Comparison of ENCODE assay signal across 8 mouse cellular contexts in the genomic region with DNA sequence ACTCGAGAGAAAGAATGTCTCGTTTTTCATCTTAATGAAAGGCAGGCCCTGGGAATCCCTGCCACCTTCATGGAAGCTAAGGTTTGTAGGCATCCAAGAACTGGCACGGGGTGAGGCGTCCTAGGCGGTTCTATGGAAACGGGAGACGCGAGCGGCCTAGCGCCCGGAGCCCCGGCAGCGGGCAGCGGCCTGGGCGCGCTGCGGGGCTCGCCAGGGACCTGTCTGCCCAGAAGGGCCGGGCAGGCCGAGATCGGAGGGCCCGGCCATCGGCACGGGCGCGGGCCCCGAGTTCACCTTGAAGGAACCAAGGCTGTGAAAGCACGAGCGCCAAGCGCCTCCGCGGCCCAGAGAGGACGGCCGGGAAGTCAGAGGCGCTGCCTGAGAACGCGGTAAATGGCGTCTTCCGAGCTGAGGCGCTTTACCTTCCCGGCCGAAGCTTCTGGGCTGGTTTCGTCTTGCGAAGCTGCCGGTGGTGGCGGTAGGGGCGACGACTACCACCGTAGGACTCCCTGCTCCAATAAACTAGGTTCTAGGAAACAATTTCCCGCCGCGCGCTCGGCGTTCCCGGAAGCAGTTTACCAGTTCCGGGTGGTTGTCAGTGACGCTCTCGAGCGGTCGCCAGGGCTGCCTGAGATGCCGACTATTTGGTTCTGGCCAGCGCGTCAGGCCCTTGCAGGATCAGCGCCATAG. TPM values are rescaled to one million over a fixed set of nuclear protein-coding genes. Genes with fewer than 3 reads are reported as not detected.
DNase-seq lines count a peak whose midpoint lies in the region; ATAC-seq and TF ChIP-seq lines count a peak whose summit lies in the region.

A gene (minus strand): TSS at position 543 of the 690 bp plus-strand sequence.
A gene (plus strand): TSS at position 610 of the 690 bp plus-strand sequence.

- peak within 1 kb of the TSS; percentile 91 for H3K27ac ChIP-seq in CH12.LX (ENCODE audit: insufficient read depth, low read depth)
- H3K27ac ChIP-seq in forebrain, embryonic 12.5 days, result peak within 1 kb of the TSS; percentile 95
- H3K27ac ChIP-seq in heart, postnatal 0 days (ENCODE audit: low read depth), result peak within 1 kb of the TSS; percentile 92
- H3K27ac ChIP-seq in liver, embryonic 16.5 days (ENCODE audit: low read length), result peak within 1 kb of the TSS; percentile 80
- H3K27ac ChIP-seq in neural tube, embryonic 13.5 days (replicated peaks), result peak within 1 kb of the TSS; percentile 91
- H3K27ac ChIP-seq in testis, adult 2 months (ENCODE audit: control insufficient read depth, insufficient read depth, low read depth, low read length), result peak within 1 kb of the TSS; percentile 89

- peak; percentile 98 for ATAC-seq in forebrain, embryonic 12.5 days (ENCODE audit: low FRiP score)
- peak; percentile 98 for ATAC-seq in heart, postnatal 0 days (ENCODE audit: insufficient read depth, low read depth)
- ATAC-seq in liver, embryonic 16.5 days (ENCODE audit: low read depth), result peak; percentile 94
- ATAC-seq in neural tube, embryonic 13.5 days (ENCODE audit: low read depth), result peak; percentile 99

- peak; percentile 89 for DNase-seq in CH12.LX (ENCODE audit: extremely low read depth)
- peak; percentile 78 for DNase-seq in c-Kit-positive CD71-positive TER-119-negative erythroid progenitor cells, embryonic 14.5 days (ENCODE audit: low read depth)
- DNase-seq in heart, postnatal 0 days (ENCODE audit: low spot score), result peak; percentile 85
- DNase-seq in kidney, postnatal 4 days, result peak; percentile 91 to 94

- H3K4me1 ChIP-seq in CH12.LX (ENCODE audit: control insufficient read depth in 1 of 2, insufficient read depth in 2 of 2), result peaks cover 0 to 35% of the 10 kb centered on the region in 2 experiments; a peak in 2 of 4 replicates
- H3K4me1 ChIP-seq in forebrain, embryonic 12.5 days, result peaks cover 5% of the 10 kb centered on the region; the same call in 1 of the 2 replicates
- H3K4me1 ChIP-seq in heart, postnatal 0 days (ENCODE audit: control insufficient read depth, insufficient read depth), result no peaks in the 10 kb centered on the region
- no peaks in the 10 kb centered on the region; the same call in 1 of the 2 replicates for H3K4me1 ChIP-seq in liver, embryonic 16.5 days (ENCODE audit: control insufficient read depth, low read depth, low read length)
- peaks cover 19% of the 10 kb centered on the region for H3K4me1 ChIP-seq in neural tube, embryonic 13.5 days (replicated peaks)
- no peaks in the 10 kb centered on the region for H3K4me1 ChIP-seq in testis, adult 2 months (ENCODE audit: control insufficient read depth, insufficient read depth, low read length)

- peak within 1 kb of the TSS; percentile 82 to 88 (median 87) for H3K4me3 ChIP-seq in CH12.LX (replicated peaks in 1 of 3; ENCODE audit: low read depth in 2 of 3, low read length in 2 of 3, poor library complexity in 1 of 3)
- peak within 1 kb of the TSS; percentile 86 for H3K4me3 ChIP-seq in forebrain, embryonic 12.5 days (replicated peaks)
- peak within 1 kb of the TSS; percentile 100 for H3K4me3 ChIP-seq in heart, postnatal 0 days (ENCODE audit: low read depth, low read length)
- H3K4me3 ChIP-seq in liver, embryonic 16.5 days (ENCODE audit: low read depth, low read length), result peak within 1 kb of the TSS; percentile 95
- peak within 1 kb of the TSS; percentile 100 for H3K4me3 ChIP-seq in neural tube, embryonic 13.5 days
- peak within 1 kb of the TSS; percentile 99 for H3K4me3 ChIP-seq in testis, adult 2 months (ENCODE audit: control insufficient read depth, low read depth, low read length)

- in situ Hi-C loops in CH12.LX (cut with MboI; ENCODE audit: low pct_ligation_motif_present, low pct_unique_long_range_greater_than_20kb, low sequenced_read_pairs), result loop anchor here (10.0 kb wide), 1 partner anchor 80 kb away; no protein-coding TSS in a partner anchor

- H3K9ac ChIP-seq in CH12.LX (ENCODE audit: insufficient read depth, low read depth), result peak within 1 kb of the TSS; percentile 87
- peak within 1 kb of the TSS; percentile 87 for H3K9ac ChIP-seq in forebrain, embryonic 12.5 days
- peak within 1 kb of the TSS; percentile 84 for H3K9ac ChIP-seq in heart, postnatal 0 days (replicated peaks; ENCODE audit: low read depth, low read length)
- H3K9ac ChIP-seq in liver, embryonic 16.5 days (ENCODE audit: low read depth, low read length), result peak within 1 kb of the TSS; percentile 91
- H3K9ac ChIP-seq in neural tube, embryonic 13.5 days, result peak within 1 kb of the TSS; percentile 91

- H3K36me3 ChIP-seq in CH12.LX (replicated peaks in 1 of 2; ENCODE audit: control insufficient read depth in 1 of 2, insufficient read depth in 1 of 2, low read length in 1 of 2), result peaks cover 3 to 4% of the 10 kb centered on the region in 2 experiments
- no peaks in the 10 kb centered on the region for H3K36me3 ChIP-seq in forebrain, embryonic 12.5 days (replicated peaks)
- no peaks in the 10 kb centered on the region for H3K36me3 ChIP-seq in heart, postnatal 0 days (replicated peaks; ENCODE audit: control insufficient read depth, insufficient read depth, low read length)
- H3K36me3 ChIP-seq in liver, embryonic 16.5 days (ENCODE audit: control insufficient read depth, insufficient read depth), result no peaks in the 10 kb centered on the region
- no peaks in the 10 kb centered on the region for H3K36me3 ChIP-seq in neural tube, embryonic 13.5 days
- H3K36me3 ChIP-seq in testis, adult 2 months (ENCODE audit: control insufficient read depth, insufficient read depth, low read length), result no peaks in the 10 kb centered on the region

- no peak for TF ChIP-seq CTCF in CH12.LX (conservative IDR thresholded peaks at IDR 0.05 in 1 of 2, IDR thresholded peaks at IDR 0.05 in 1 of 2; ENCODE audit: low read depth in 2 of 2, low read length in 2 of 2)
- TF ChIP-seq CTCF in heart, postnatal 0 days (IDR thresholded peaks at IDR 0.05; ENCODE audit: low read depth), result no peak
- no peak for TF ChIP-seq CTCF in testis, adult 2 months (IDR thresholded peaks at IDR 0.05; ENCODE audit: control insufficient read depth, insufficient read depth, insufficient replicate concordance, low read depth, low read length)

- peaks cover 36% of the 10 kb centered on the region for H3K79me2 ChIP-seq in CH12.LX (replicated peaks; ENCODE audit: control insufficient read depth, extremely low read depth, insufficient read depth, poor library complexity, severe bottlenecking)

- no peak for TF ChIP-seq EP300 in CH12.LX (IDR thresholded peaks at IDR 0.05; ENCODE audit: low read length)
- no peak for TF ChIP-seq EP300 in heart, postnatal 0 days (IDR thresholded peaks at IDR 0.05; ENCODE audit: low read depth)

- WGBS in forebrain, embryonic 12.5 days, result under 1% methylated on average over 65 of the region's 65 CpGs
- WGBS in heart, postnatal 0 days, result under 1% methylated on average over 64 of the region's 65 CpGs
- WGBS in liver, embryonic 16.5 days (ENCODE audit: insufficient replicate concordance), result under 1% methylated on average over 65 of the region's 65 CpGs
- under 1% methylated on average over 65 of the region's 65 CpGs for WGBS in neural tube, embryonic 13.5 days

- dilution Hi-C loops in CH12.LX (cut with MboI; ENCODE audit: extremely low pct_ligation_motif_present, extremely low pct_unique_long_range_greater_than_20kb, low sequenced_read_pairs), result no loop called here

- TF ChIP-seq POLR2A in CH12.LX (IDR thresholded peaks at IDR 0.05; ENCODE audit: low read depth, low read length), result peak; percentile 80
- TF ChIP-seq POLR2A in testis, adult 2 months (IDR thresholded peaks at IDR 0.05; ENCODE audit: control insufficient read depth, low read depth, low read length), result peak; percentile 91

- H3K4me2 ChIP-seq in CH12.LX (ENCODE audit: insufficient read depth, low read depth, poor library complexity, severe bottlenecking), result peak within 1 kb of the TSS; percentile 82
- peak within 1 kb of the TSS; percentile 61 for H3K4me2 ChIP-seq in forebrain, embryonic 12.5 days
- peak within 1 kb of the TSS; percentile 74 for H3K4me2 ChIP-seq in heart, postnatal 0 days (ENCODE audit: low read depth, low read length)
- peak within 1 kb of the TSS; percentile 71 for H3K4me2 ChIP-seq in liver, embryonic 16.5 days (ENCODE audit: low read depth, low read length)
- peak within 1 kb of the TSS; percentile 66 for H3K4me2 ChIP-seq in neural tube, embryonic 13.5 days

- H3K27me3 ChIP-seq in CH12.LX (replicated peaks), result no peaks in the 10 kb centered on the region
- H3K27me3 ChIP-seq in forebrain, embryonic 12.5 days, result no peaks in the 10 kb centered on the region
- H3K27me3 ChIP-seq in heart, postnatal 0 days (ENCODE audit: control insufficient read depth, insufficient read depth, low read length), result no peaks in the 10 kb centered on the region
- no peaks in the 10 kb centered on the region for H3K27me3 ChIP-seq in liver, embryonic 16.5 days (ENCODE audit: control insufficient read depth, insufficient read depth, low read depth, low read length)
- no peaks in the 10 kb centered on the region for H3K27me3 ChIP-seq in neural tube, embryonic 13.5 days
- H3K27me3 ChIP-seq in testis, adult 2 months (ENCODE audit: control insufficient read depth, insufficient read depth, low read length), result no peaks in the 10 kb centered on the region

- H3K9me3 ChIP-seq in CH12.LX (replicated peaks; ENCODE audit: low read length), result no peaks in the 10 kb centered on the region
- no peaks in the 10 kb centered on the region for H3K9me3 ChIP-seq in forebrain, embryonic 12.5 days
- H3K9me3 ChIP-seq in heart, postnatal 0 days (replicated peaks; ENCODE audit: control insufficient read depth, low read length), result no peaks in the 10 kb centered on the region
- no peaks in the 10 kb centered on the region for H3K9me3 ChIP-seq in liver, embryonic 16.5 days (replicated peaks; ENCODE audit: control insufficient read depth, low read length)
- H3K9me3 ChIP-seq in neural tube, embryonic 13.5 days, result no peaks in the 10 kb centered on the region

- TF ChIP-seq RAD21 in CH12.LX (IDR thresholded peaks at IDR 0.05; ENCODE audit: low read depth, low read length), result no peak

RNA-seq across cellular contexts. Expression of the first gene that starts in this region (rescaled TPM):
- total RNA-seq in CH12.LX (2012; rRNA removed) (25.4 and 29.6 TPM in 2 replicates), CH12.LX (2014; rRNA removed) (52.2 and 64.7 TPM in 2 replicates)
- 24.1 and 25.8 TPM in 2 replicates for polyA plus RNA-seq in CH12.LX (2012; ENCODE audit: insufficient read length, low read depth)
- polyA plus RNA-seq in forebrain, embryonic 12.5 days (2016; fragmentation: Nextera tagmentation; extraction: Ambion mirVana), result 54.9 and 63.8 TPM in 2 replicates
- 3.6 and 5.3 TPM in 2 replicates for total RNA-seq in heart, postnatal 0 days (2014; rRNA removed; ENCODE audit: low replicate concordance)
- 25.3 and 26.6 TPM in 2 replicates for polyA plus RNA-seq in heart, postnatal 0 days (2015; fragmentation: Nextera tagmentation; extraction: Ambion mirVana)
- 10.5 and 12.4 TPM in 2 replicates for polyA plus RNA-seq in liver, embryonic 16.5 days (2015; fragmentation: Nextera tagmentation; extraction: Ambion mirVana)
- 25.0 and 27.5 TPM in 2 replicates for polyA plus RNA-seq in neural tube, embryonic 13.5 days (2015; fragmentation: Nextera tagmentation; extraction: Ambion mirVana)
- polyA plus RNA-seq in testis, adult 2 months (2012; rRNA removed), result 12.4 and 12.7 TPM in 2 replicates

RNA-seq across cellular contexts. Expression of the second gene that starts in this region (rescaled TPM):
- 5.6 and 7.6 TPM in 2 replicates for total RNA-seq in CH12.LX (2012; rRNA removed)
- total RNA-seq in CH12.LX (2014; rRNA removed), result 14.7 and 24.2 TPM in 2 replicates
- polyA plus RNA-seq in CH12.LX (2012; ENCODE audit: insufficient read length, low read depth), result 5.3 and 7.7 TPM in 2 replicates
- polyA plus RNA-seq in forebrain, embryonic 12.5 days (2016; fragmentation: Nextera tagmentation; extraction: Ambion mirVana), result 10.4 and 13.2 TPM in 2 replicates
- total RNA-seq in heart, postnatal 0 days (2014; rRNA removed; ENCODE audit: low replicate concordance), result 0.53 and 3.2 TPM in 2 replicates
- 4.7 and 5.7 TPM in 2 replicates for polyA plus RNA-seq in heart, postnatal 0 days (2015; fragmentation: Nextera tagmentation; extraction: Ambion mirVana)
- polyA plus RNA-seq in liver, embryonic 16.5 days (2015; fragmentation: Nextera tagmentation; extraction: Ambion mirVana), result 1.6 TPM in 2 replicates
- polyA plus RNA-seq in neural tube, embryonic 13.5 days (2015; fragmentation: Nextera tagmentation; extraction: Ambion mirVana), result 10.9 and 13.3 TPM in 2 replicates
- polyA plus RNA-seq in testis, adult 2 months (2012; rRNA removed), result 6.7 and 8.8 TPM in 2 replicates

Comparison
In these comparisons a context has a peak if more than half of its experiments do, and no peak if none do; other contexts are left out.
1. Peak in every context shown above with its lines: DNase-seq, ATAC-seq, H3K4me3 ChIP-seq and H3K27ac ChIP-seq.